Mouse (Mus musculus) urinary bladder, adult 18-20 months (tissue): Measurements from ENCODE around the gene Spata5.

ENCODE experiments used
- DNase-seq, 2 experiments: peaks; one replicate each; pipeline ENCODE4 v3.0.0; 2022; ENCODE audit warnings: low spot score in 2 of 2, mixed read lengths in 2 of 2

The Spata5 gene

DNA sequence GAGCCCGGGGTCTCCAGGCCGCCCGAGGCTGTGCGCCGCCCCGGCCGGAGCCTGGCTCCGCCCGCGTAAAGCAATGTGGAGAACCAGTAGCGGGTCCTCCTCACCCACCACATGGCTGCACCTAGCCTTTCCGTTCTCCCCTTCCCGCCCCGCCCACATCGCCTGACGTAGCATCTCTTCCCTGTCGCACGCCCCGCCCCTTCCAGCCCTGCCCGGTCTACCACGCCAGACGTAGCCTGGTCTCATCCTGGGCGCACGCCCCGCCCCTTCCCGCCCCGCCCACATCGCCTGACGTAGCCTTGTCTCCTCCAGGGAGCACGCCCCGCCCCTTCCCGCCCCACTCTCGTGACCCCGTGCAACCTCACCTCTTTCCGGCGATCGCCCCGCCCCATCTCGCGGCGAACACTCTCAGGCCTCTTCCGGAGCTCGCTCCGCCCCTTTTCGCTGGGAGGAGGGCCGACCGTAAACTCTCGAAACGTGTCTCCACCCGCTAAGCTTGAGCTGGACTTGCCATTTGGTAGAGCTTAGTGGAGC is at the start of gene Spata5:
Gene Spata5, plus strand, starts transcription at position 439 of the 534 bp plus-strand sequence.
- DNase-seq = peak; percentile 86 to 94

DNA sequence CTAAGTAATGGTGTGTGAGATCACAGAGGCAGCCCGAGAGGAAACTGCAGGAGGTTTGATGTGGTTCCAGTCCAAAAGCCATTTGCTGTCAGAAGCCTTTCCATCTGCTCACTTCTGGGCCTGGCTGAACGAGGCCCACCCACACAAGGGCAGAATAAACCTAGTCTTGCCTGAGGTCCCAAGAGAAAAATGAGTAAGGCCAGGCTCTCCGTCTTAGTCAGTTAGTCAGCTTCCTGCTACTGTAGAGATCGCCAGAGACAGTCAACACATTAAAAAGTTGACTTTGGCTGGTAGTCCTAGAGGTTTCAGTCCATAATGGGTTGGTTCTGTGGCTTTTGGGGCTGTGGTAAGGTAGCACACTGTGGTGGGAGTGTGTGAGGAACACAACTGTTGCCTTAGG is 49.3 kb upstream of the Spata5 start:
- no peak for DNase-seq

DNA sequence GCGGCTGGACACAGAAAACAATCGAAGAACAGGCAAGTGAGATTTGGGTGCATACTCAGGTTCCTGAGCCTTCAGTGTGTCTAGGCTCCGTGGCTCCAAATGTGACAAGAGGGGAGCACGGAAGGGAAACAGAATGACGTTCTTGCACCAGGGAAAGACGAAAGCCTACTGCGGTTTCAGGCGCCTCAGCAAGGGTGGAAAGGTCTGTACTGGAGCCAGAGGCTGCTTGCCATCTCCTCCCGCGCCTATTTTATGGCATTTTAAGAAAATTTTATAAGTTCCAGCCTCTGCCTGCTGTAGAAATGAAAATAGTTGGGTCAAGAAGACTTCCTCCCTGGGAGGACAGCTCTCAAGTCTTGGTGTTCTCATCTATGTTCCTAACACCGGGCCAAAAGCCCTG is 46.0 kb upstream of the Spata5 start:
- no peak for DNase-seq

DNA sequence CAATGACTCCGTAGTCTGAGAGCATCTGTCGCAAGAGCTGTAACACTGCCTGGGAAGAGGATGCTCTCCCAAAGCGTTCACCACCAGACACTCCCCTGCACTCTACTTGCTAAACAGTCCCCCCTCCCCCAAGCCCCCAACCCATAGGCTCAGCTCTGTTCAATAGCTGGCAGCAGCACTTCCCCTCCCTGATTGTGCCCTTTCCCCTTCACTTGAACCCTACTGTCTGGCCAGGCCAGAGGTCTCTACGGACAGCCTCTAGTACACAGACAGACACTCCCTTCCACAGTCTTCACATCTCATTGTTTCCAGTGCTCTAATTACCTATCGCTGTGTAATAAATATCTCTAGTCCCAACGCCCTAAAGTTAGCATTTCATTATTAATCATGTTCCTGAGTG is 41.8 kb upstream of the Spata5 start:
- no peak for DNase-seq

DNA sequence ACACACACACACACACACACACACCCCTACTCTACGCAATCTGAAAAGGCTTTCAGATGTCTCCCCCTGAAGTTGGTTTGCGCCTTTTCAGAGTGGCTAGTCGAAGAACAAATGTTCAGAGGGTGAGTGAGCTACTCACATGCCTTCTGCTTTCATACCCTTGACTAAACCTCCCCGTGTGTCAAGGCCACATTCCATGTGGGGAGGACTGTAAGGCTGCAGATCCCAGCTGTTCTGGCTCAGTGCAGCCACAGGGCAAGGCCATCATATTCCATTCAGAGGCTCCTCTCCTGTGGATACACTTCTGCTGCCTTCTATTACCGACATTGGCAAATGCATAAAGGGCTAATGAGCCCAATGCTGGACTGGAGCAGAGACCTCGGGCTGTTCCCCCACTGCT is 41.3 kb upstream of the Spata5 start:
- DNase-seq = no peak

DNA sequence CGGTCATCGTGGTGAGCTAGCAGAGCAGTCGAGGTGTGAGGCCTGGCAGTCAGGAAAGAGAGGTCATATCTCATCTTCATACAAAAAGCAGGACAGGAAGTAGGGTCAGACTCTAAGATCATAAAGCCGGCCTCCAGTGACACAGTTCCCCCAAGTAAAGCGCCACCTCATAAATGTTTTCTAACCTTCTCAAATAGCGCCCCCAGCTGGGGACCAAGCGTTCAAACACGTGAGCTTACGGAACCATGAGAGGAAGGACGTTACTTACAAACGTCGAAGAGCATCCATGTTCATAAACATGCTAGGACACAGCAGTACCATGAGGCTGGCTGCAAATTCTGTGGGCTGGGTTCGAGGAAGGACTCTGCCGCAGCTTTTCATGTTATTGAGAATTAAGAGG is 40.5 kb upstream of the Spata5 start:
- no peak for DNase-seq

DNA sequence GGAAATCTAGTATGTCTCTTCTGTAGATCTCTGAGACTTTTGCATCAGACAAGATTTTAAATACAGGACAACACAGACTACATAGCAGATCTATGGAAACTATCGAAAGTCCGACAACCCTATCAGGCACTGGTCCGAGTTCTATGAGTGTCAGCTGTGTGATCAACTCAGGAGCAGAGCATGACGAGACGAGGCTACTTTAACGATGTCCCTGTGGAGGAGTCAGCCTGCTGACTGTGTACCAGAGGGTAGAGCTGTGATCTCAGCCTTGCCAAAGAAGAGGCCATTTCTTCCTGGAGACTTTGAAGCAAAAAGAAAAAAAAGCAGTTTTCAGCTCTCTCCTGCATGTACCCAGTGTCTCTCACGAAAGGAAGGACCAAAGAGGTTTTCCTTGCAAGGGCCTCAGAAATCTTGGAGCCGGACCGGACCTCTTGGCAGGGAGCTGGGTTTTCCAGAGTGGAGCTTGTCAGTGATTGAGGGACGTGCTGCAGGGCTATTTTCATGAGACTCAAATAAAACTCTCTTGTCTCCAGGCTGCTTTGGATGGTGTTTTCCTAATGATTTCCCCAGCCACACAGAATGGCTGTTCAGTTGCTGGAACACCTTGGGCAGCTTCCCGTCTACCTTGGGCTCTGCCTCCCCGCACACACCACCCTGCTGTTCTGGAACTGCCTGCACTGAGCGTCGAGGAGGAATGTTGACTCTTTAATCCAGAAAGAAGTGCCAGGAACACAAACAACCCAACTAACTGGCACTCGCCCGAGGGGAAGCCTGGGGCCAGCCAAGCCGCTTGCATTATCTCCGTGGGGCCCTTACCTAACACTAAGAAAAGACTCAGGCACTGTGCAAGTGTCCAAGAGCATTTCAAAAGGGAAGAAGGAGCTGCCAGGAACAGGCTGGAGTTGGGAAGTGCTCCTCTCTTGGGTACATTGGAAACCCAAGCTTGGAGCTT is 39.5 kb upstream of the Spata5 start:
- DNase-seq = no peak

DNA sequence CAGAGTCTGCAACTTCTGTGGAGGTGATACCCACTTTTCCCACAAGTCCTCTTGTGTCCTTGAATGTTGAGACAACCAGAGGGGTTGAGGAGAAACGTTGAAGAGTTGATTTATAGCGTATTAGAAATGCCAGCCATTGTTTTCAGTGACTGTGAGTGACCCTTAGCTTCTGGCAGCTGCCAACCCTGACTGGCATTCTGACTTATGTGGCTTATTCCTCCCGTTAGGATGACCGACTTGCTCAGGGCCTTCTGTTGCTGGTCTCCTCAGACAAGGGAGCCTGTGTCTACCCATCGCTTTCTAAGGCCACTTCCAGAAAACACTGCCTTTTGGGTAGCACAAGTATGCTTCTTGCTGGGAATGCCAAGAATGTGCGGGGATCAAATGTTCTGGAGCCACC is 38.2 kb upstream of the Spata5 start:
- no peak for DNase-seq

DNA sequence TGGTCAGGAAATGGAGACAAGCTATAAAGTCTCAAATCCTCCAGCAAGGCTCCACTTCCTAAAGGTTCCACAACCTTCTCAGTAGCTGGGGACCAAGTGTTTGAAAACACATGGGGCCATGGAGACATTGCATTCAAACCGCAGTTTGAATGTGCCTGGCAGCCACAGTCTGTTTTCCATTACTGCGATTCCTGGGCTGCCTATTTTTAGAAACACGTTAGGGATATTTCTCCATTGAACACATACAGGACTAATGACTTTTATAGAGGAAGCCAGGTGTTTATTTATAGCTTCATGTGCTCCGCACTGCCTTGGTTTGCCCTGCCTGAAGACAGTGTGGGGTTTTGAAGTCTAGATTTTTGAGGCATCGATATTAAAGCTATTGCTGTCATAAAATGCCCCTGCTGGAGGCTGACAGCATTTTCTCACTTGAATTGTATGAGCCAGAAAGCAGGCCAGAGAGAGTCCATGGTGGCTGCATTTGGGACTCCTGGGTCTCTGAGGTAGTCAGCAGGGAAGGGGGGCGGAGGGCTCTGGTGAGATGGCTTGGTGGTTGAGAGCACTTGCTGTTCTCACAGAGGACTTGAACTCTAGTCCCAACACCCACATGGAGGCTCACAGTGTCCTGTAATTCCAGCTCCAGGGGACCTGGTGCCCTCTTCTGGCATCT is 36.5 kb upstream of the Spata5 start:
- no peak for DNase-seq

DNA sequence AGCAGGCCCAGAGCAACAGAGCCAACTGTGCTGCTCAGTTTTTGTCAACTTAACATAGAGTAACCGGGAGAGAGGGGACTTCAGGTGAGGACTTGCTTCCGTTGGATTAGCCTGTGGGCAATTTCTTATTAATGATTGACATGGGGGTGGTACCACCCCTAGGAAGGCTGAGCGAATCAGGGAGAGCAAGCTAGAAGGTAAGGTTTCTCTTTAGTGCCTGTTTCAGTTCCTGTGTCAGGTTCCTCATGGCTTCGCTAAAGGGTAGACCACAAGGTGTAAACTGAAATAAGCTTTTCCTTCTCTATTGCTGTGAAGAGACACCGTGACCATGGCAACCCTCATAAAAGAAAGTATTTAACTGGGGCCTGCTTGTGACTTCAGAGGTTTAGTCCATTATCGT is 32.4 kb upstream of the Spata5 start:
- DNase-seq = no peak

DNA sequence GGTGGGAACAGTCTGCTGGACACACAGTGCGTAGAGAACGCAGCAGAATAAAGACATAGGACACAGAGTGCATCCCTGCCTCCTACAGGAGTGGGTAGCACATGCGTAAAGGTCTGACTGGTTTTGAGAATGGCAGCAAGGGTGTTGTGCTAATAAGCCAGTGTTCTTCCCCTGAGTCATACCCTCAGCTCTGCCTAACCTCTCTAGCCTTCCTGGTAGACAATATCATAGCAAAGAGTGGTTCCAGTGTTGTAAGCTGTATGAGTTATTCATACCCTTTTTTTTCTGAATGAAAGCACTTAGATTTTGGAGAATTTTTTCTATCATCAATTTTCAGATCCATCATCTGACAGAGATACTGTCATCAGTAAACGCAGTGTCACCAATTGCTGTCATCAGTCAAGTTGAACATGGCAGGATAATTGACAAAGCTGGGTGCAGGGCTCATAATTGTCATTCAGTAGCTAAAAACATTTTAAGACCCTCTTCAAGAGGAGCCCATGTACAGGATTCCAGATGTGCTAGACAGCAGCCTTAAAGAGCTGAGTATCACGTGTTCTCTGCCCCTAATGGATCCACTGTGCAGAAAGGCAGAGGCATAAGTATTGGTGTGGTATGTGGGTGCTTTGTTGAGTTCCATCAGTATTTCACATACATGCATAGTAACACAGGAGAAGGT is 22.6 kb upstream of the Spata5 start:
- no peak for DNase-seq

DNA sequence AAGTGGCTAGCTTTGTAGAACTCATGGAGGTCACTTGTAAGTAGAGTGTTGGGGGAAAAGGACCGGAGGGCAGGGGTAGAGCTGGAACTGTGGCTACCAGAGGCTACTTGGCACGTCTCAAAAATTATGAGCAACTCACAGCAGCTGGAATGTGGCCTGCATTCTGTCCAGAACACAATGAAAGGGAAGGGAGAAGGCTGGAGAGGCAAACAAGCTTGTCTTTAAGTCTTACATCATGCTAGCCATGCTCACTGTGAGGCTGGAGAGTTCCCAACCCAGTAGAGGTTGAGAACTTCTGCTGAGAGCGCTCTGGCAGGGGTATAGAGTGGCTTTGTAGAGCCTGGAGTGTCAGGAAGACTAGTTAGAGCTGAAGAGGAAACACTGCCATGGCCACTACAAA is 22.1 kb upstream of the Spata5 start:
- no peak for DNase-seq

DNA sequence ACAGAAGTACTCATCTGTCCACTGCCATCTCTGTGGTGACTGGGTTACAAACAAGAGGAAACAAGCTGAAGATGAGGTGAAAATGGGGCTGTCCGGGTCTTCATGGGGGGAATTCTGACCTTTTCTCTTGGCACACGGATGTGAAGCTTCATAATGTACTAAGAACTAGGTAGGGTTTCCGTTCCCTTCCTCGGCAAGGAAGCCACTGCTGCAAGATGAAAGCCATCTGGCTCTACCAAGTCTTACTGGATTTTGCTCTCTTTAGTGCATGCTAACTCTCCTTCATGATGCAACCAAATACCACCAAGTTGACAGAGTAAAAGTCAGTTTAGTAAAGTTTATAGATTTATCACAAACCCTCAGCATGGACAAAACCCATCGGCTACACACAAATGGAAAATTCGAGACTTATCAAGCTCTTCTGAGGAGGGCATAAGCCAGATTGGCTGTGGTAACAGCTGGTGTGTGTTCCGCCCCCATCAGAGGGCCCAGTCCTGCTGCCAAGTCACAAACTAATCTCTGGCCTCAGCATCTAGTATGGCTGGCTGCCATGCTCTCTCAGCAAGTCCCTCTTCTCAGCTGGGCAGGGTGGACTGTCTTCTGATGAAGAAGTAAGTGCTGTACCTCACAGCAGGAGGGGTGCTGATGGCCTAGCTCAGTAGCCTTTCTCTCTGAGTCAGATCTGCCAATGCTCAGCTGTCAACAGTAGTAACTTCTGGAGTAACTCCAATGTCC is 20.9 kb upstream of the Spata5 start:
- peak in 1 of 2 experiments; percentile 56 for DNase-seq

DNA sequence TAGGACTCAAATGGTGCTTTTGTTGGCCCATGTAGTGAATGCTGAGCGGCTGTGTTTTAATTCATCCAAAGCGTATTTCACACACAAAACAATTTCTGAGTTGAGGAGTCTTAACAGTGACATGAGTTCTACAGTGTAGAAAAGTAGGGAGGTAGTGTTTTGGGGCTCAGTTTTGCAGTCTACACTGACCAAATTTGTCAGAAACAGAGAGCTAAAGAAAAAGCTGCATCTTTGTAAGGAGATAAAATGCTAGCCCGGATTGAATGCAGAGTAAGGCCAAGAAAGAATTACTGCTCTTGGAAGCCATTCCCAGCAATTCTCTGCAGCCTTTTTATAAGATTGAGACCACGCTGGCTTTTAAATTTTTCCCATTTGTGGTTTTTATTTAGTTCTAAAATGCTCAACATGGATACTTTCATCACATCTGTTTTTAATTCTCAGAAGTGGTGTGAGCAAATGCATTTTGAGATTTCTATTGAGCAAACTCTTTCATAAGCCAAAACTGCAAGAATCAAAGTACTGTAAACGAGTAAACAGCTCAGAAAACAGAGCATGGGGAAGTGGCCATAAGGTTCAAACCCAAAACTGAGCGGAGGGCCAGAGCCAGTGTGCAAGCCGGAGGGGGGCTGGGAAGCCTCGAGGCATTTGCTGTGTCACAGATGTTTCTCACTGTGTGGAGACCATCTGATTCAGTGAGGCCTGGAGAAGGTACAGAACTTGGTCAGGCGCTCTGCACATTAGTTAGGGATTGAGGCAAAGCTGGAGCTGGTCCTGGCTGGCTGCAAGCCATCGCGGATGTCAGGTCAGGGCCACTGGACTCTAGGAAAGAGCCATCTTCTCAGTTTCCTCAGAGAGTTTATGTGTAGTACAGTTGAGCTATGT is 17.7 kb upstream of the Spata5 start:
- no peak for DNase-seq

DNA sequence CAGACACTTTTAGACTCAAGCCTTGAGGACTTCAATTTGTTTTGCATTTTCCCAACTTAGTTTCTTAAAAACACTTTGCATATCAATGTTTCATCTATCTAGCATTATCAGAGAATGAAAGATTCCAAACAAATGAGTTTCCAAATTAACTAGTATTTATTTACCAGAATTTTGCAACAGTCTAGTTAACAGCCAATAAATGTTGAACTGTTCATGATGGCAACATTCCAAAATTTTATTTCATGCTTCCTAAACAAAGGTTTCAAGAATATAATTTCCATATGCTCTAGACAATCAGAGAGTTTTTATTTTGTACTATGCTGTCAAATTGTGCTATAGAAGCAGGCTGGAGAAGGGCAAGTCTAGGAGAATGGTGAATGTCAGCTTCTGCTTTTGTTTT is 12.1 kb upstream of the Spata5 start:
- DNase-seq = no peak

DNA sequence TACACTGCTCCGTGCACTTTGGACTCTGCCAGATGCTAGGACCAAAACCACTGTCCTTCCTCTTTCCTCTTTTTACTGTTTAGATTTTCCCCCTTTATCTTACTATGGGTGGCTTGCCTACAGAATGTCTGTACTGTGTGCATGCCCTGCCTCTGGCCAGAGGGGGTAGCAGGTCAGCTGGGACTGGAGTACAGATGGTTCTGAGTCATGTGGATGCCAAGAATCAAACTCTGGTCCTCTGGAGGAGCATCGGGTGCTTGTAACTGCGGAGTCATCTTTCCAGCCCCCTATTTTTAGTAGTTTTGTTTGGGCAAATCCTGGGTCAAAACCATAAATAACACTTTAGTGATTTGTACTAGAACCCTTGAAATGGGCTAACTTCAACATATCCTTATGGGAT is 6.2 kb upstream of the Spata5 start:
- no peak for DNase-seq

DNA sequence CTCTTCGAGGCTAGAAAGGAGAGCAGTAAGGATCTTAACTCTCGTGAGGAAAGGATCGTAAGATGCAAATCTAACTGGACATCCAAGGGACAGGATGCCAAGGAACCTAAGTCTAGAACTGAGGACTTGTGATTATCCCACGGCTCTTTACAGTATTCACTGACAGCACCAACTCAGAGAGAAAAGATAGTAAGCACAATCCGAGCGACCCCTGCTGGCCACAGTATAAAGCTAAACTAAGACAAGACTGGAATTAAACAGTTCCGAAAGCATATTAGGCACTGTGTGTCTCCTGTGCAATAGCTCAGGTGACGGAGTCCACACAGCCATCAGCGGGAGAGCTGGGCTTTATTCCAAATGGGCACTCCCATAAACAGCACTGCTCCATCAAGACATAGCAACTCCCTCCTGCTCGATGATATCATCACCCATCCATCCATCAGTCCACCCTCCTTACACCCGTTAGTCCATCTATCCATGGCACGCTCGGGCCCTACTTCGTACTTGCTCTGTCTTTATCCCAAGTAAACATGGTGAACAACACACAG is 5.2 kb upstream of the Spata5 start:
- peak; percentile 34 to 55 for DNase-seq

DNA sequence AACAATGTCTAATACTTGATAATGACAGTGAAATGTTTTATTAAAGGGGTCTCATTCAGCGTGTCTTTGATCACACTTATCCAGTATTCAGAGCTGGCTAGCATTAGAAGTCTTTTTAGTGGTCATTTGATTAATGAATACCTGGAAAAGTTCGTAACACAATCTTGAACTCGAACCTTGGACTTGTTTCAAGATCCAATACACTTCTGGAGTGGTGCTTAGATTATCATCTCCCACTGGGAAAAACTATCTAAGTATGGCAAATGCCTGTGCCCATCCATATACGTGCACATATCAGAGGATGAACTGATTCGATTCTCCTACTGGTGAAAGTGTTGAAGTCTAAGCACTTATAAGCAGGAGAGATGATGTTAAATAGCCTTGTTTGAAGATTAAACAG is 1.4 kb upstream of the Spata5 start:
- DNase-seq = no peak

DNA sequence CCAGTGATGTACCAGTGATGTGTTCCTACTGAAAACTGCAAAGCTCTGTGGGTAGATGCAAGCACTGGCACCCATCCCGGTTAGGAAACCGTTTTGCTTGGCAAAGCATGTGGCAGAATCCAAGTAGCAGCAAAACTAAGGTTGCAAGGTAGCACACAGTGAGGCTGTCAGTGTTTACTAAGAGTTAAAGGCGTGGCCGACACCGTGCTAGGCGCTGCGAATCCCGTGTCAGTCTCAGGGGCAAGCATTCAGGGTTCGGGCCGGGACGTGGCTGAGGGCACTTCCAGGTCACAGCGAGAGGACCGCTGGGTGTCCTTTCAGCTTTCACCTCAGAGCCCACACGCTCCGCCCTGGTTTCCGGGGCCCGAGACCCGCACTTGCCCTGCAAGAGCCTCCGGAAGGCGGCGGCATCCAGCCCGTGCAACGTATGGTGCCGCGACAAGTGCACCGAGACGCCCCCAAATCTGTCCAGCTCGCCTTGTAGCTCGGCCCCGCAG is 687 bp upstream of the Spata5 start:
- DNase-seq = peak in 1 of 2 experiments; percentile 83

DNA sequence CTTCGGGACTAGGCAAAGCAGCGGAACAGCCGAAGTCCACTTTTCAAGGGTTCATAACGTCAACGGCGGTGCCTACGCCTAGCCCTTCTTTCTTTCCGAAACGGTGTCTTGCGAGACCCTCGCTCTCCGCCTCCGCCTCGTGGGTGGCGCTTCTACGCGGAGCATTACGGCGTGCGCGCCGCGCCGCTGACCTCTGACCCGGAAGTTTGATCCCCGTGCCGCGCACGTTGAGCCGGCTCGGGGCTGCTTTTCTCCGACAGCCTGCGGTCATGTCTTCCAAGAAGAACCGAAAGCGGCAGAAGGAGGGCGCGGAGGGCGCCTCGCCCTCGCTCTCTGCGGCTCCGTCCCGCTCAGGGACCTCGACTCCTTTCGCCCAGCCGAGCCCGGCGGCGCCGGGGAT is 376 bp downstream of the Spata5 start, which contains the start of gene Nudt6:
Gene Nudt6, minus strand, starts transcription at position 140 of the 400 bp plus-strand sequence.
- peak; percentile 81 to 91 for DNase-seq
